Mouse (Mus musculus): Measurements from ENCODE around the gene Vps9d1.
"Not testable (repeated sequence)": the region's sequence is repeated elsewhere in the genome, so short reads cannot be mapped to it uniquely, and the experiment has no call there.

Vps9d1 gene

DNA sequence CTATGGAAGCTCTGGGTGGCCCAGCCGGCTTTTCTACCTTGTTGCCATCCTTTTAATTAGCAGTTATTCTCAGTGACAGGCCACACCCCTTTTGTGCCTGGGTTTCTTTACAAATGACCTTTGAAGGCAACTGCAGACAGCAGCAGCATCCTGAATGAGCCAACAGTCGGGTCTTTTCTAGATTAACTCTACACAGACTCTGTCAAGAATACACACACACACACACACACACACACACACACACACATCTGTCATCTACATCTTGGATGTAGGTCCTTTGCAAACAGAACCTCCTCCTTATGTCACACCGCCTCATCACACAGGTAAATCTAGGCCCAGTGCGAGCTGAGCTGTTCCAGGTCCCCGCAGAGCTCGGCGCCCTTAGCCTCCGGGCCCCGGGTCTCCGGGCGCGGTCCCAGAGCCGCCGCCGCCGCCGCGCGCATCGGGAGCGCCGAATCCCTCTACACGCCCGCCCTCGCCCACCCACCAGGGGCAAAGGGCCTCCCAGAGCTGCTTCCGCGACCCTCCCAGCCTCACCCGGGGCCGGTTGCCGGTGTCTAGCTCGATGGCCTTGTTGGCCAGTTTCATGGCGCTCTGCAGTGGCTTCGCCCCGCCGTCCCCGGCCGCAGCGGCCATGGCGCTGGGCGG lies 573 bp downstream of the Vps9d1 start:
- DNase-seq (ENCODE audit: extremely low read depth, low read depth): peak; percentile 35

DNA sequence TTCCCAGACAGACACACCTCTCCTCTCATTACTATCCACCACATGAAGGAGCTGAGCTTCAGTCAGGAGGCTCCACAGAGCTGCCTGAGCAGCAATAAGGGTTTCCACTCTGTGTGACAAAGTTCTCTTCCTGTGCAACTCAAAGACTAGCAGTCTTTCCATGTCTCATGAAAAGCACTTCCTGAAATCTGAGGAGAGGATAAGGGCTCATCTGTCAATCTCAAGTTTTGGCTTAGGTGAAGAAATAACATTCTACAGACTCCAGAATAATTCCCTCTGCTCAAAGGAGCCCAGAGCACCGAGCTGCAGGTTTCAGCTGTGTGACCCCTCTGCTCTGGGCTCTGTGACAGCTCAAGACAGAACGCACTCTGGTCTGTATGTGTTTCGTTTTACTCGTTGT lies 1.2 kb downstream of the Vps9d1 start:
- peak; percentile 36 for DNase-seq (ENCODE audit: extremely low read depth, low read depth)

DNA sequence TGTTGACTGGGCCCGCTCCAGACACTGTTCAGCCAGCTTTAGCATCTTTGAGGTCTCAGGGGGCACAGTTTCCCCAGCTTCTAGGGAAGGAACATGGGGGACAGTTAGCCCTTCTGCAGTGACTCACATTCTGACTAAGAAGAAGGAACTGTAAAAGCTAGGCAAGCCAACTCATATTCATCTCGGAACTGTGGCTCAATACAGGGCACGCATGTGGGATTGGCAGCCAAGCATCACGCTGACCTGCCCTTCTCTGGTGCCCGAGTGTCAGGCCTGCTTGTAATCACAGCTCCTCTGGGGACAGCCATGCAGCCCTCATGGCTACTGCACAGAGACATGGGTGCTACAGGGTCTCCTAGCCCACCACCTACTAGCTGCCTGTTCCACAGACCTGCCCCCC lies 3.2 kb downstream of the Vps9d1 start:
- DNase-seq (ENCODE audit: extremely low read depth, low read depth): no peak

DNA sequence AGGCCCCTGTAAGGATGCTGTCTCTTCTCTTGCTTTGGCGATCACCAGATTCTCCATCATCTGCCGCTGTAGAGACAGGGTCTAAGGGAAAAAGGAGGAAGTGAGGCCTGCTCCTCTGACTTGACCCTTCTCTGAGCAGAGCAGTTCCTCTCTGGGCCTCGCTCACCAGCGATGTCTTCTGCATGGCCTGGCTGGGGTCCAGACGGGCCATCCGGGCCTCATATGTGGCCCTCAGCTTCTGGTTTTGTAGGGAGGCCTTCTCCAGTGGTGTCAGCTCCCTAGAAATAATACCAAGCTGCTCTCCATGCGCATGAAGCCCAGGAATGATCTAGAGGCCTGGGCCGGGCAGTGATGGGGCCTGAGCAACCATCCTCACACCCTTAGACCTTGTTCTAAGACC lies 5.6 kb downstream of the Vps9d1 start:
- no peak for DNase-seq (ENCODE audit: extremely low read depth, low read depth)

DNA sequence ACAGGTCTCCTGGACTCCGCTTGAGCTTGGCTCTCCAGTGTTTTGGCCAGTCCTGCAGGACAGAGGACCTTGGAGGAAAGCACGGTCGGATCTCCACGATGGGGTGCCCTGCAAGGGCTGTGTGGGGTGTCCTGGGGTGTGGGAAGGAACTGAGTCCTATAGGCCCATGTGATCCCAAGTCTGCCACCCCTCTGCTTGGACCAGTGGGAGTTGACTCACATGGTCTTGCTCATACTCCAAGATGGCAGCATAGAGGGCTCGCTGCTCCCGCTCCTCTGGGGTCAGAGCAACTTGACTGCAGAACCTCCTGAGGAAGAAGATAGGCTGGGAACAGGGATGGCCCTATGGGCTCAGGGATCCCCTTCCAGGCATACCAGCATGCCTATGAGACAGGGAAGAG lies 6.4 kb downstream of the Vps9d1 start:
- DNase-seq (ENCODE audit: extremely low read depth, low read depth): no peak

DNA sequence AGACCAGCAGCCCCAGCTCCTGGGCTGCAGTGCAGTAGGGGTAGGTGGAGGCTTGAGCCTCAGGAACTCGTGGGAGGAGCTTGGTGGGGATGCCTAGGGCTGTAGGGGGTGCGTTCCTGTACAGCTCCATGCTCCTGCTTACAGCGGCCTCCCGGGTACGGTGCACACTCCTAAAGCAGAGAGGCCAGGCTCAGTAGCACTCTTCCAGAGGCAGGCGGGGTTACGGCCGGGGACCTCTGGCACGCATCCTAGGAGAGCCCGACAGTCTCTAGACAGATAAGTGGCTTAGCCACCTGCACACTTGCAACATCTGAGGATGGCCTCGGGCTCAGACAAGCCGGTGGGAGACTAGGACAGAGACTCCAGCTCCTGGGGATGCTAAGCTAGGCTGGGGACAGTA lies 8.6 kb downstream of the Vps9d1 start:
- no peak for DNase-seq (ENCODE audit: extremely low read depth, low read depth)

DNA sequence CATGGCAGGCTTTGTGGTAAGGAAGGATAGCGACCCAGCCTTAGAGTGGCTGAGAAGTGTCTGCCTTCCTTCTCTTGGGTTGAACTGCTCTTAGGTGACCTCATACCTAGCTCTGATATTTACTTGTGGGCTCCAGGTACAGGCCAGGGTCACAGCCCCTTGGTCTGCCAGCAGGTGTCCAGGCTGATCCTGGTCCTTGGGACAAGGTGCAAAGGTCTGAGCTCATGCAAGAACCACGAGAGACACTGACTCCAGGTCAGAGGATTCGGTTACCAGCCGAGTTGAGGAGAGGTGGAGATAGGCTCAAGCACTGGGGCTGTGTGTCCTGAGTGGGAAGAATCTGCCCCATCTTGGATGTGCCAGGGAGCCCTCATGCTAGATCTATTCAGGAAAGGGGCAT lies 9.8 kb downstream of the Vps9d1 start:
- no peak for DNase-seq (ENCODE audit: extremely low read depth, low read depth)

DNA sequence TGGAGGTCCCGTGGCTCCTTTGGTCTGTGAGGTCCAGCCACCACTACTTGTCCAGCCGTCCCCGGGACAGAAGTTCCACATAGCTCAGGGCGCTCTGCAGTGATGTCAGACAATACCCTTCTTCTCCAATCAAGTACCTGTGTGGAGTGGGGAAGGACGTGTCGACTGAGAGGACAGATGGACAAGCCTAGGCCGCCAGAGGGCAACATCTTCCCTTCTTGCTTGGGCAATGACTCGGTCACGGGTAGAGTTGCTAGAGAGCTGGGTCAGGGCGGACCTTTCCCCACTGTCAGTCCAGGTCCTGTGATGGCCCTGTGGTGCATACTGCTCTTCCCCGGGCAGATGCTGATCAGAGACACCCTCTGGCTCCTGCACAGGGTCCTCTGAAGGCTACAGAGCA lies 11.1 kb downstream of the Vps9d1 start:
- no peak for DNase-seq (ENCODE audit: extremely low read depth, low read depth)

DNA sequence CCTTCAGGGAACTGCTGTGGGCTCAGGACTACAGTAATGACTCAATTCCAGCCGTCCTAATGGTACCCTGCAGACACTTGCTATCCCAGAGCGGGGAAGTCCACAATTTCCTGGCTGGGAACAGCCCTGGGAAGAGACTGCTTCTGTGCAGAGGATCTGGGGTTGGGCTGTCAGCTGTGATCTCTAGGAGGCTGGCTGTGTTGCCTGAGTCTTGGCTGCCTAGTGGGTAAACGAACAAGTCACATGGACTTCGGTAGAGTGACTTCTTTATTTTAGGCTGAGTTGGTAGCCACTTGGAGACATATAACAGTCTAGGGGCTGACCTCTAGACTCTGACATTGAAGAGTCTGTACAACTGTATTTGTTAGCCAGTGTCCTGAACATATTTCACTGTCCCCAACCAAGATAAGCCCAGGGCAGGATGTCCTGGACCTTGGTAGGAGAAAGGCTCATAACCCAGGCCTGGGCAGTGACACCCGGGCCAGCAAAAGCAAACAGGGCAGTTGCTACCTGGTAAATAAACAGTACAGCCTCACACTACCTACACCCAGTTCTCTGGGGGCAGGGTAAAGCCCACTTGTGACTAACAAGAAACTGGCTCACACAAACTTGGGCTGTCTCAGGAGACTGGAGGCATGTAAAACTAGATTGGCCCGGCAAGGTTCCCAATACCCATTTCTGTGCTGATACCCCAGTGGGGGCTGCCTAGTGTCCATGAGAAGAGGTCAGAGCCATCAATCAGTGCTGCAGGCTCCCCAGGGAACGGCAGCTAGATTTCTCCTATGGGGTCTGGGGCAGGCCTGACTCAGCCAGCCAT lies 11.8 kb downstream of the Vps9d1 start:
- DNase-seq (ENCODE audit: extremely low read depth, low read depth): no peak

DNA sequence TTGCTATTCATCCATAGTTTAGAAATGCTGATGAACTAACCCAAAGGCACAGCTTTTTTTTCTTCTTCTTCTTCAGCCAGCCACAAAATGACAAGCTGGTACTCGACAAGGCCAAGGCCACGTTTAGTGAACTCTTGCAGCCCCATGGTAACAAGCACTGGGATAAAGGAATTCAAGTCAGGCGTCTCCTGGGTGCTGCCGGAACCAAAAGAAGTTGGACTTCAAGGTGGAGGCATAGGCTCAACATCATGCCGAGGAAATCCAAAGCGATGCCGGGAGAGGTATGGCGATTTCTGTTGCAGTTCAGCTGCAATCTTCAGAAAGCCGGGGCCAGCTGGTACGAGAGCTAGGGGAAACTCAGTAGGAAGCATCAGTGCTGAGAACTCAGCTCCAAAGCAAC lies 14.8 kb downstream of the Vps9d1 start:
- DNase-seq (ENCODE audit: extremely low read depth, low read depth): no peak

DNA sequence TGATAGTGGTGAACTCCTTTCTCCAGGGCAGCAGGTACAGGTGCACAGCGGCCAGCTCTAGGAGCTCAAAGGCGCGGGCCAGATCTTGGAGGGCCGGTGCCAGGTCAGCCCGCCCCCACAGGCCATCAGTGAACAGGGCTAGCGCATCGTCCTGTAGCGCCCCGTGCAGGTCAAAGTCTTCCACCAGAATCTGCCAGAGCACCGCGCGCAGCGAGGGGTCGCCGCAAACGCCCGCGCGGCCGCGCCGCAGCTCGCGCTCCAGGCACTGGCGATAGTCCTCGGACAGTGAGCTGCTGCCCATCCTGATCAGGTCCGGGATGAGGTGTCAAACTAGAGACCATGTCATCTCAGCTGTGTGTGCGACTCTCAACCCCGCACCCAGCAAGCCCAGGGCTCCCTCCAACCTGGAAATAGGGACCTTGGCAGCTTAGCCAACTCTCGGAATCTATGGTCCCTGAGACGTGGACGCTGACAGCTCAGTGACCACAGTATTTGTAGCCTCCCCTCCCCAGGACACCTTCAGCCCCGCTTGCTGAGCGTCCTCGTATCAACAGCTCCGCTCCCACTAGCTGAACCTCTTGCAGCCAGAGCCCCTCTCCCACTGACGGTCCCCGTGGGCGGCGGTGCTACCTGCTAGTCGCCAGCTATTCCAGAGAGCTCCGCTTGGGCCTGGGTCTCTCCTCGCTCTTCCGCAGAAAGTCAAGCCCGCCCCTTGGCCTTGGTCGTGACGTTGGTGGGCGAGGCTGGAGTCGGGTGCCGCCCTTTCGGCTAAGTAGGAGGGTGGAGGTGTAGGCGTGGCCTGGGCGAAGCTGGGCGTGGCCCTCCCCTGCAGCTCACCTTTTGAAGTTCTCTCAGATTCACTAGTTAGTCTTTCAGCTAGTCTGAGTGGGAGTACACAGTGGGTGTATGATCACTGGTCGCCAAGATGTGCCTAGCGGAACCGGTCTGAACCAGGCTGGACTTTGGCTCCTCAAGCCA lies 18.3 kb downstream of the Vps9d1 start, which contains the start of gene Spata2l:
TSS of gene Spata2l (minus strand) at position 714 of the 978 bp plus-strand sequence.
- peak; percentile 50 for DNase-seq (ENCODE audit: extremely low read depth, low read depth)

DNA sequence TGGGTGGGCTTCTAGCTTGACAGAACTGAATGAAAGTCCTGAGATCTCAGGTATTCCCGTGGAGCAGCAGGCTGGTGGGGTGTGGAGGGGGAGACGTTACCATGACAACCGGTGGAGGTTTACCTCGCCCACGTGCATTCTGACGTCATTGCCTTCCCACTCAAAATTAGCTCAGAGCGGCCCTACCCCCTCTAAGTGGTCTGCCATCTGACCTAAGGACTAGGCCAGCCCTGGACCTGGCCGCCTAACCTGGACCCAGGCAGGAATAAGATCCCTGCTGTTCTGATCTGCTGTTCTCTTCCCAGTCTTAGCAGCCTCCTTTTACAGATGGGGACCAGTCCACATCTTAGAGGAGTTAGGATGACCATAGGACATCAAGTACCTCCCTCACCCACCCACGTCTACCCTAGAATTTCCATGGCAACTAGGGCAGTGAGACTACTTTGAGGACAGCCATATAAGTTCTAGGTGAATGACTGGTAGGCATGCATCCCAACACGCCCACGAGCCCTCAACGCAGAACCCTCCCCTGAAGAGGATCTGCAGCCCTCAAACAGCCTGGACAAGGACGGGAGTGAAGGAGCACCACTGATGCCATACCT lies 19.1 kb downstream of the Vps9d1 start:
- no peak for DNase-seq (ENCODE audit: extremely low read depth, low read depth)

DNA sequence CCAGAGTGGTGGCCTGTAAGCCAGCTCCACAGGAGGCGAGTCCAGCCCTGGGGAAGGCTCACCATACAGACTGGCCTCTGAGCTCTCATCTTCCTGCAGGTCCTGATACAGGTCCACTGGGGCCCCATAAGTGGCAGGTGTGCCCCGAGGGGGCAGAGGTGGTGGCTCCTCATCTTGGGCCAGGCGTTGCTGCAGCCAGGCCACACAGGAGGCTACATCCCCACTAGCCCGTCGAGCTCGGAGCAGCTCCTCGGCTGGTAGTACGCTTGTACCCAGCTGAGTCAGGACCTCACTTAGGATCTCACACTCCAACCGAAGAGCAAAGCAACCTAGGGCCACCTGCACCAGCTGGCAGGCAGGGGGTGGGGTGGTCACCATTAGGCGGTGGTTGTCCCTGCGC lies 20.4 kb downstream of the Vps9d1 start:
- DNase-seq (ENCODE audit: extremely low read depth, low read depth): no peak

DNA sequence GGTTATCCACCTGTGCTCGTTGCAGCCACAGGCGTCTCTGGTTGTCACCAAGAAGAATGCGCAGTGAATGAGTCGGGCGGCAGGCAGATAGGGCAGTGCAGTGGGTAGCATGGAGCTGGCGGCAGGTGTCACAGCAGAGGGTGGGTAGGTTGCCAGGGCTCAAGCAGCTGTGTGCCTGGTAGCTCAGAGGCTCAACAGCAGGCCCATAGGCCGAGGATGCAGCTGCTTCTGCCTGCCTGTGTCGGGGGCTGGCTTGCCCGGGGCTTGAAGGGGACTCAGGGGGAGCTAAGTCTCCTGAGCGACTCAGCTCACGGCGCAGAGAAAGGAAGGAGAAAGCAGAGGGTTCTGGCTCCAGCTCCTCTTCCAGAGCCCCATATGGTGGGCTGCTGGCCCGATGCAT lies 20.8 kb downstream of the Vps9d1 start:
- DNase-seq (ENCODE audit: extremely low read depth, low read depth): no peak

DNA sequence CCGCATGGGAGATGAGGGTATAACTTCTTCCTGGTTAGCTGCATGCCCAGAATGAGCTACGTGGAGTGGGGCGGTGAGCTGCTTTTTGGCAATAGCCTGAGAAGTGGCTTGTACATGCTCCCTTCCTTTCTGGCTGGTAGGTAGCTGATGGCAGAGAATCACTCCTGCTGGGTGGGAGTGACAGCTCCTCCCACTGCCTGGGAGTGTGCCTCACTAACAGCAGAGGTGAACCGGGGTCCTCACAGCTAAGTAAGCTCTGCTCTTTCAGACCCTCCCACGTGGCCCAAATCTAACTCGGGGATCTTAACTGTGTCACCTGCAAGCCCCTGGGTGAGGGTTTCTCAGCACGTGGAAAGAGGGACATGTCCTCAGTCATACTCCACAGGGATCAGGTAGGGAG lies 21.6 kb downstream of the Vps9d1 start:
- no peak for DNase-seq (ENCODE audit: extremely low read depth, low read depth)

DNA sequence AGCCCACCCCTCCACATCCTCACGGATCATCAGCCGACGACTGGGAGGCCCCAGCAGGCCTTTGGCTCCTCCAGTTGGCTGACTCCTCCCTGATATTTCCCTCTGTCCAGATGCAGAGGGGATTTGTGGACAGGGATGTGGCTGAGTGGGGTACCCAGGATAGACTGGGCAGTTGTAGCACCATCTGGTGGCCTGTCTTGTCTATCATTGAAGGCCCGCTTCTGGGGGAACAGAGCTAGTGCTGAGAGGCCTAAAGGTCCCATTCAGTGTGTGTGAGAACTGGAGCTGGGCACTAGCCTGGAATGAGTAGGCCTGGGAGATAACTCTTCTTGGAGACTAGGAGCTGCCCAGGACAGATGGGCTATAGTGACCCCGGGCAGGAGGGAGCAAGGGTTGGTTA lies 22.4 kb downstream of the Vps9d1 start:
- DNase-seq (ENCODE audit: extremely low read depth, low read depth): no peak

DNA sequence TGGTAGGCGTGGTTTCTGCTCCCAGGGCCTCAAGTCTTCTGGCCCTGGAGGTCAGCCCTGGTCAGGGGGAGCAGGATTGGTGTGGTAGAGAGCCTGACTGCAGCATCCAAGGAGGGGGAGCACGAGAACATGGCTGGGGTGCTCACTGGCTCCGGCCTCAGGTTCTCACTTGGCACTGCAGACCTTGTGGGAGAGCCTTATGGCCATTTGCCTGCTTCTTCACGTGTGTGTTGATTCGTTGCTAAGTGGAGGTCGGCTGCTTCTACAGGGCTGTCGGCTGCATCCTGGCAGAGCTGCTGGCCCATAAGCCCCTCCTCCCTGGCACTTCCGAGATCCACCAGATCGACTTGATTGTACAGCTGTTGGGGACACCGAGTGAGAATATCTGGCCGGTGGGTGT lies 23.8 kb downstream of the Vps9d1 start:
- DNase-seq (ENCODE audit: extremely low read depth, low read depth): not testable (repeated sequence)

DNA sequence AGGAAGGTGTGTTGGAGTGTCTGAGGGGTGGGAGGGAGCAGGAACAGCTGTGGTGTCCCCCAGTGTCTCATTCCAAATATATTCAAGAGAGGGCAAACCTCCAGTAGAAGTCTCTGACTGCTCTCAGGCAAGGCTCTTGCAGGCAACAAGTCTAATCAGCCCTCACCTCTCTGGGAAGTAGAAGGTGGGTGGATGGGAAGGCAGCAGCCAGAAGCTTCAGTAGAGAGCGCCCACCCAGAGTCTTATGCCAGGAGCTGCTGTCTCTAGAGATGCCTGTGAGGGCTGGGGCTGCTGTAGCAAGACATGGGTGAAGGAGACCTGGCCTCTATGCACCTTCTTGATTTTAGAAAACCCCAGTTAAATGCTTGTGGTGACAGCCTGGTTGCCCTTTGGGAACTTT lies 25.7 kb downstream of the Vps9d1 start:
- DNase-seq (ENCODE audit: extremely low read depth, low read depth): no peak

DNA sequence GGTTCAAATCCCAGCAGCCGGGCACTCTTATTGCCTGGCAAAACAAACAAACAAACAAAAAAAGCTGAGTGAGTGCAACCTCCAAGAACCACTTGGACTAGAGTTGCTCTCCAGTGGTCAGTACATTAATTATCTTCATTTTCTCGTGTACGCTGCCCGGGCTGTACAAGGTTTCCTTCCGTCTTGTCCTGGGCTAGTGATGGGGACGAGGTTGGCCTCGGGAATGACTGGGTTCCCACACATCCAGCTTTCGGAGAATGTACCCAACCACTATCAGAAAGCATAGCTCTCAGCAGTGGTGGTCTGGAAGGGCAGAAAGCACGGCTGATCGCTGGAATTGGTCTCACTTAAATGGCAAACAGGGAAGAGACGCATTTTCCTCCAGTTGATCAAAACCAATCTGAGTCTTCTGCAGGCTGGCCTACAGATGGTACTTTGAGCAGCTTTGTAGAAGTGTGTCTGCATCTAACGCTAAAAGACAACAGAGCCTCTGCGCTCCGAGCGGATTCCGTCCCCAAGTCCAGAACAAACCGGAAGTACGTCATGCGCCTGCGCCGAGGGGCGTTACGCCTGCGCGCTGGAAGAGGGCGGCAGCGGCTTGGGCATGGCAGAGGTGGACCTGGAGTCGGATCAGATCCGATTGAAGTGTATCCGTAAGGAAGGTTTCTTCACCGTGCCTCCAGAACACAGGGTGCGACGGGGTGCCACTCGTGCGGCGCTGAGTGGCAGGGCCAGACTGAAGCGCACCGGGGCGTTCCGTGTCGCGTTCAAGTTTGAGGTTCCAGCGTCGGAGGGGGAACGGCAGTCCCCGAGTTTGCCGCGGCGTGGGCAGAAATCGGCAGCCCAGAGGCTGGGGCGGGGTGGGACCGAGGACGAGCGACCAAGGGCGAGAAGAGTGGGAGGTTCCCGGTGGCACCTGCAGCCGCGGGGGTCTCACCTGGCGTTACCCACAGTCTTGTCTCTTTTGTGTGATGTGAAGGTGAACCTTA lies 29.6 kb downstream of the Vps9d1 start, which contains the start of gene Cdk10:
TSS of gene Cdk10 (plus strand) at position 565 of the 989 bp plus-strand sequence.
- peak; percentile 77 for DNase-seq (ENCODE audit: extremely low read depth, low read depth)

DNA sequence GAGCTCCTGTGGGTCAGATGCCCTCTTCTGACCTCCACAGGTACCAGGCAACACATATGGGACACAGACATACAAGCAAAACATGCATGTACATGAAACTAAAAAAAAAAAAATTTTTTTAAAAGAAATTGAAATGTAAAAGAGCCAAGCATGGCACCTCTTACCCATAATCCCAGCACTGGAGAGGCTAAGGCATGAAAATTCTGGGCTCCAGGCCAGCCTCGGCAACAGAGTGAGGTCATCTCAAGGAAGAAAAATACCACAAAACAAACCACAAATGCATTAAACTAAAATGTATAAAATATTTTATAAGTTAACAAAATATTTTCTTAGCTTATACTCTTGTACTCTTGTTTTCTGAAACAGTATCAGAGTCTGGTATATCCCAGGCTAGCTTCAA lies 33.2 kb downstream of the Vps9d1 start:
- DNase-seq (ENCODE audit: extremely low read depth, low read depth): no peak
